ENCODE assay signal across 16 mouse cellular contexts in the genomic region with DNA sequence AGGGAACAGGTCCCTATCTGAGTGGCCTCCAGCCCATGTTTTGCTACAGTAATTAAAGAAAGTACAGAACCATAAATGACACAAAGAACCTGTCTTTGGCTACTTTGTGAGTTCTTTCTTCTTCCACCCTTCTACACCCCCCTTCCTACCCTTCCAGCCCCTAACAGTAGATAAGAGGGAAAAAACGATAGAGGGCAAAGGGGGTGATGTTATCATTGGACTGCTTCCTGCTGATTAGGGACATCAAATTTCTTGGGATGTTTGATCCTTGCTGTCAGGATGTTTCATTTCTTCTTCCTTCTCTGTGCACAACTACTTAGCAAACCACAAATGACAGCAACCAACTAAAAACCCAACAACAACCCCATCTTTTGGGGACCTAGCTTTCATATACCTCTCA.
"Had no signal": no experiment of that assay in that cellular context is flagged by ENCODE, and none has a peak within 500 bp of the region (broad histone marks: within the 10 kb centered on the region; RNA-seq: fewer than 3 reads in every experiment).

No protein-coding gene starts in this region.

- H3K4me1 ChIP-seq: stomach, embryonic 15.5 days had no signal

- H3K9ac ChIP-seq: neural tube, embryonic 13.5 days; neural tube, embryonic 15.5 days; stomach, embryonic 15.5 days had no signal

- H3K27me3 ChIP-seq: neural tube, embryonic 15.5 days; stomach, embryonic 15.5 days had no signal

- H3K9me3 ChIP-seq: neural tube, embryonic 13.5 days; neural tube, embryonic 15.5 days; stomach, embryonic 15.5 days had no signal

- H3K36me3 ChIP-seq: neural tube, embryonic 13.5 days; neural tube, embryonic 15.5 days; stomach, embryonic 15.5 days had no signal

- H3K4me3 ChIP-seq: neural tube, embryonic 13.5 days; neural tube, embryonic 15.5 days; stomach, embryonic 15.5 days had no signal

- DNase-seq: retina, postnatal 1 day; right cerebral cortex, adult 18-20 months; right cerebral cortex, postnatal 14 days; right cerebral cortex, postnatal 25 days; right cerebral cortex, postnatal 4 days; spleen, adult 18-20 months; thymus, adult 18-20 months; thymus, adult 2 months; thymus, postnatal 14 days; thymus, postnatal 25 days; thymus, postnatal 36 days; thymus, postnatal 4 days had no signal

- H3K27ac ChIP-seq: neural tube, embryonic 13.5 days; neural tube, embryonic 15.5 days; stomach, embryonic 15.5 days; stomach, postnatal 0 days had no signal
